Mouse (Mus musculus): ENCODE results near the gene Fto.
A peak's percentile ranks its signal among the peaks of the same experiment; 100 is the strongest.

The Fto gene

DNA sequence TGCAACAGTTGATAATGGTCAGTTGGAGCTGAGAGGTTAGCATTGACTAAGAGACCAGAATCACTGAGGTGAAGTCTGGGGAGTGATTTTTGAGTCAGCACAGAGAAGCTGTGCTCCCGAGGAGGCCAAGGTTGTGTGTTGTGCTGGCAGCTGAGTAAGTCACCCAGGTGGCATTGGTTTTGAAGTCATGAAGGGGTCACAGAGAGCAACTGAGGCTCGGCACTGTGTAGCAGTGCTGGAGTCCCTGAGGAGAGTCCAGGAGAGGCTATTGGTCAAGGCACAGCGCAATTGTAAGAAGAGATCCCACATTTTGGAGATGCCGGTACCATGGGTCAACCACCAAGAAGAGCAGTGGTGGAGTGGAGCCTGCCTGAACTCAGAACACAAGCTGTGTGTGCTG lies 11.6 kb downstream of the Fto start:
- DNase-seq, result peak; percentile 81

- peak; percentile 83 for DNase-seq
Measured at GRCm38 (mm10) chr8:91326018-91326417, 12.7 kb downstream of the Fto start.

- peak; percentile 81 for DNase-seq
Measured at GRCm38 (mm10) chr8:91326946-91327345, 13.6 kb downstream of the Fto start.

- peak; percentile 82 for DNase-seq
Measured at GRCm38 (mm10) chr8:91327471-91328205, 14.3 kb downstream of the Fto start.

GRCm38 (mm10) chr8:91329056-91329455 lies 15.7 kb downstream of the Fto start:
- peak; percentile 84 for DNase-seq

- peak; percentile 74 for DNase-seq
Measured at GRCm38 (mm10) chr8:91329461-91329850, 16.1 kb downstream of the Fto start.

DNA sequence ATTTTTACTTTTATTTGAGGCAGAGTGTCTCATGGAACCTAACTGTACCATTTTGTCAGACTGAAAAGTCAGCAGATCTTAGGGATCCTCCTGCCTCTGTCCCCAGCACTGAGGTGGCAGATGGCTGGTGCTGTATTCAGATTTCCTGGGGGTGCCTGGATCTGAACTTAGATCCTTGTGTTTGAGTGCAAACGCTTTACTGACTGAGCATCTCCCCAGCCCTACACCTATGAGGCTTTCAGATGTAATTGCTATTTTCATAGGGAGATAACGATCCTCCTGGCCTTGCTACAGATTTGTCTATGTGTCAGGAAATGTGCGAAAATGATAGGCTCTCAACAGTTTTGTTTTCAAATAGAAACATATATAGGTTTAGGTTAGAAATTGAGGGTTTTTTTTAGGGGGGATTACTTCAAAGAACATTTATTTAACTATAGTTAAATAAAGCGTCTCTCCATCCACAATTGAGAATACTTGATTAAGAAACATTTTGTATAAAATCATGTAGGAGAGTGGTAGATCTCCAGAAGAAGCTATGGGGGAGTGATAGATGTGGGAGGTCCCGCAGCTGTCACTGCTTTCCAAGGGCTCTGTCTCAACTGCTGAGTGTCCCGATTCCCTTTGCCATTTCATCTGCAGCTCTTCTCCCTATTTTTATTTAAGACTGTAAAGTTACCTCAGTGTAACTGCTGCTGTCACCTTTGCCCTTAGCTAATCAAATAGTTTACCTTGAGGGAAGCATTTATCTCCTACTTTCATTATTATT lies 25.2 kb downstream of the Fto start:
- DNase-seq, result peak; percentile 57

DNA sequence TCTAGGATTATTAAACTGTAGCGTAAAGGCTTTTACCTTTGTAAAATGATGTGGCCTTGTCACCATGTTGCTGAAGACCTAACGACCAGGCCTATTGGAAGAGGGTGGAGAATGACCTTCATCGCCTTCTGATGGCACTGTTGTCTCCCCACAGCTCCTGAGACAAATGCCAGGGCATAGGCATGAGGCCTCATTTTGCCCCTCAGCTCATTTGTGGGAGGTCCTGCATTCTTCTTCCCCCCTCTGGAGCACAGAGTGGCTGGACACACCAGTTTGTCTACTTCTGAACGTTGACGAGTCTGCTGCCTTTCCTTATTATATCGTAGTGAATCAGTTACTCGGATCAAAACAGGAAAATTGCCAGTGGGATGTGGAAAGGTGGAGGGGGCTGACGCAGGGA lies 26.3 kb downstream of the Fto start:
- DNase-seq, result peak; percentile 64

DNA sequence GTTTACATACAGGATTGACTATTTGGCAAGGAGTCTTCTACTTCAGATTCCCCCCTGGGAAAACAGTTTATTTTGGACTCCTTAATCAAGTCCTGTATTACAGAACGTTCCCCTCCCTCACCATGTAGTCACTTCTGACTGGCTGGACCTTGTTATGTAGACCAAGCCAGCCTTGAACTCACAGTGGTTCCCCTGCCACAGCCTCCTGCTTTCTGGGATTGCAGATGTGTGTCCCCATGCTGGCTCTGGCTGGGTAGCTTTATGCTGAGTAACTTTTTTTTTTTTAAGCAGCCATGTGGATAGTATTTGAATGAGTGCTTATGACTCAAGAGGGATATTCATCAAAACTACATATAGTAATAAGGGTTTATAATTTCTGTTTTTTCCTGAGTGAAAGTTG lies 27.4 kb downstream of the Fto start:
- DNase-seq, result peak; percentile 85

- DNase-seq, result peak; percentile 76
Measured at GRCm38 (mm10) chr8:91342196-91342595, 28.9 kb downstream of the Fto start.

DNA sequence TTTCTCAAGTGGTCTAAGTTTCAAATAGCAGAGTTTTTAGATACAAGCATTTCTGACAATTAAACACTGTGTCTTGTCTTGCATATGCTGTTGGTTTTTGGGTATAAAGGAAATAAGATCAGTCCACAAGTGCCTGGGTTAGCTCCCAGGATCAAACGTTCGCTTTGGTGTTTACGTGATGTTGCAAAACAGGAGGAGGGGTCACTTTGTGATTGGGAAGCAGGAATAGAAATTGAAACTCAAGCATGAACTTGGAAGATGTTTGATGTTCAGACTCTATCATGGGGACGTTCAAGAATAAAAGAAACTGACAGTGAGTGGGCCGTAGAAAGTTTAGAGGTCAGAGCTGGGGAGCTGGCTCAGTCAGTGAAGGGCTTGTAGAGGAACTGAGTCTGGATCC lies 29.5 kb downstream of the Fto start:
- DNase-seq, result no peak

GRCm38 (mm10) chr8:91344659-91345058 lies 31.3 kb downstream of the Fto start:
- peak; percentile 77 for DNase-seq

DNA sequence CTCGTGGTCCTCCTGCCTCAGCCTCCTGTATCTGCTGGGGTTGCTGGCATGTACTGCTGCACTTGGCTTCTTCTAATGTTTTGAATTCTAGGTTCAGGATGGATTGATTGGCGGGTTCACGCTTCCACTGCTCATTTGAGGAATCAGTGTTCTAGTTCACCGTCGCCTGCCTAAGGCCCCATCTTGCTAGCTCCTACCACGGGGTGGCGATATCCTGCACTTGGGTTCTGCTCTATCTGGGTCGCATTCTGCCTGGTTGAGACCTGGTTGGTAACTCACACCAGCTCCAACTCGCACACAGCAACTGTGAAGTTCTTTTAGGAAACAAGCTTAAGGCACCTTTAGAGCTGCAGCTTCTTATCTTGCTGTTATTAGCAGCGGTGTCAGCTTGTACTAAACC lies 33.8 kb downstream of the Fto start:
- DNase-seq, result peak; percentile 81

GRCm38 (mm10) chr8:91347595-91347994 lies 34.3 kb downstream of the Fto start:
- DNase-seq, result peak; percentile 74

- DNase-seq, result peak; percentile 72
Measured at GRCm38 (mm10) chr8:91349816-91350215, 36.5 kb downstream of the Fto start.

GRCm38 (mm10) chr8:91350628-91351027 lies 37.3 kb downstream of the Fto start:
- peak; percentile 93 for DNase-seq

DNA sequence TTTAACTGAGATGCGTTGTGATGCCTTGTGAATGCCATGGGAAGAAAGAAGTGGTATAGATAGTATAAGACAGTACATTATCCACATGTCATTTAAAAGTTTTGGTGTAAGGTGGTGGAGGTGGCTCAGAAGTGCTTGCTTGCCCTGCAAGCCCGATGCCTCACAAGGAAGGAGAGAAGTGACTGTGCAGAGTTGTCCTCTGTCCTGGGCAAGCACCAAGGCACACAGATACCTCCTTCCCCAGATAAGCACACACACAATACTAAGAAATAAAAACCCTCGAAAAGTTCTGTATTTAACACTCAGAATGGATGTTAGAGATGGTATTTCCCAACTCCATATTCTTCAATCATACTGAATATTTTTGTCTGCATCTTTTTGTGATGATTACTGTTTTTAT lies 39.3 kb downstream of the Fto start:
- peak; percentile 63 for DNase-seq

DNA sequence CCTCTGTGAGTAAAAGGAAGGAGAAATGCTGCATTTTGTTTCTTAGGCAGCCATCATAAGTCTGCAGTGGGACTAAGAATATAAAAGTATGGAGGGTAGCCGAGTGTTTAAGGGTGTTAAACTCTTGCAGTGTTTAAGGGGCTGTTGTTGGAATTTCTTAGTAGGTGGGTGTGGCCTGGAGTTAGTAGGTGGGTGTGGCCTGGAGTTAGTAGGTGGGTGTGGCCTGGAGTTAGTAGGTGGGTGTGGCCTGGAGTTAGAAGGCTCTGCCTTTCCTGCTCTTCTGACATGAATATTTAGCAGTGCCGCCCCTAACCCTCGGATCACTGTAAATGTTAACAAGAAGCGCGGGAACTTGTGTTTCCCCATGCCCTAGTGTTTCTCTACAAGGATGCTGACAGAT lies 39.7 kb downstream of the Fto start:
- peak; percentile 75 for DNase-seq

DNA sequence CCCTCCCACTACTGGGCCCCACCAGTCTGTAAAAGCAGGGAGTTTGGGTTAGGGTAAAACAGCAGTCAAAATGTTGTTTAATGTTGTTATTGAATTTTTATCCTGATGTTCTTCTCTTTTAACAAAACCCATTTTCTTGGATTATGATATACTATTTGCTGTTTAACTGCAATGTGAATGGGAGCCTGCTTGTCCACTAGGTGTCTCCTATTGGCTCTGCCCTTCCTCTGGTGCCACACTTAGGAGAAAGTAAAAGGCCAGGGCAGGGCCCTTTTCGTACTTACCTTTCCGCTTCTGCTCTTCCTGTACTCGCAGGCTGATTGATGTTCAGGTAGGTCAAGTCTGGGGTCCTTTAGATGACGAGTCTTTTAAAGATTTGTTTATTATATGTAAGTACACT lies 40.6 kb downstream of the Fto start:
- peak; percentile 70 for DNase-seq

GRCm38 (mm10) chr8:91355301-91355905 lies 42.1 kb downstream of the Fto start:
- peak; percentile 69 for DNase-seq

DNA sequence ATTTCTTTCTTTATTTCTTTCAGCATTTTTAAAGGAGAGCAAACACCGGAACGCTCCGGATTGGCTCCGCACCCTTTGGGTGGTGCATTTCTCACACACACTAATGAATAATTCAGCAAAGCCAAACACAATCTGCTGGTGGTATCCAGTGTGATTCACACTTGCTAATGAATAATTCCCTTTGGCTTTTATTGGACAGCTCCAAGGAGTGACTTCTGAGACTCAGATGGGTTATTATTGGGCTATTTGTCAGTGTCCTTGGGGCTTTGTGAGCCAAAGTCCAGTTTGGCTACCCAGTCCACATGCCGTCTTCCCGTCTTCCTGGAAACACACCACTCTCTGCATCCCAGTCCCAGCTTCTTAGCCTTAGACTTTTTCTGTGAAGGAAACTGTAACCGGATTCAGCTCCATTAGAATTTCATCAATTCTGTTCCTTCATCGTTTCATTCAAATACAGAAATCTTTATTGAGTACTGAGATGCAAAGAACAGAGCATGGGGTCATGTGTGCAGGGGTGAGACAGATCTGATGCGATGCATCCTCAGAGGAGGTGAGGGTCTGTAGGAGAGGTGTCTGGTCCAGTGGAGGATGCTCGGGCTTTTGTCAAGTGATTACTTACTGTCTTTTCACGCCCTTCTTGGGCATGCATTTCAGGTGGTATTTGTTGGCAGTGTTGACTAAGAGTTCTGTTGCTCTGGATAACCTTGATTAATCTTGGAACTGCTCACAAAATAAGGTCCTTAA lies 42.8 kb downstream of the Fto start:
- peak; percentile 64 for DNase-seq

- DNase-seq, result peak; percentile 72
Measured at GRCm38 (mm10) chr8:91357493-91358014, 44.2 kb downstream of the Fto start.

DNA sequence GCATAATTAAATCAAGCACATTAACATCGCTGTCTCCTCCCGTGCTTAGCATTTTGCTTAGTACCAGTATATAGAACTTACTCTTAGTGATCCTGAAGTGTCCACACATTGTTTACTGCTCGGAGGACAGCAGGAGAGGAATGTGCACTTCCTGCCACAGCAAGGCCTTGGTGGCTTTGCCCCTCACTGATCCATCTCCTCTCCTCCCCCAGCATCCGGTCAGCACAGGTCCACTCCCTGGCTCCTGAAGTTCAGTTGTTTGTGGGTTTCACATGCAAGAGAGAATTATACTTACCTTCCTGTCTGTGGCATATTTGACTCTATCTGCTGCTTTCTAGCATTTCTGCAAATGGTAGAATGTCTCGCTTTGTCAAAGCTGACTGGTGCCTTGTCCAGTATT lies 44.7 kb downstream of the Fto start:
- peak; percentile 71 for DNase-seq
